Mouse (Mus musculus) urinary bladder, postnatal 0 days (tissue): ENCODE data around the gene Map7d1. TPM values are rescaled to one million over a fixed set of nuclear protein-coding genes. Genes with fewer than 3 reads are reported as not detected.

ENCODE experiments used
- polyA plus RNA-seq: library from polyadenylated mRNA; unstranded; fragments of >200 nt; fragmentation: Nextera tagmentation; extraction: Ambion mirVana; gene quantifications from 2 replicates; pipeline ENCODE4 v1.2.1, GENCODE M21; 2015

The Map7d1 gene
- polyA plus RNA-seq, result 26.5 and 29.6 TPM in 2 replicates

DNA sequence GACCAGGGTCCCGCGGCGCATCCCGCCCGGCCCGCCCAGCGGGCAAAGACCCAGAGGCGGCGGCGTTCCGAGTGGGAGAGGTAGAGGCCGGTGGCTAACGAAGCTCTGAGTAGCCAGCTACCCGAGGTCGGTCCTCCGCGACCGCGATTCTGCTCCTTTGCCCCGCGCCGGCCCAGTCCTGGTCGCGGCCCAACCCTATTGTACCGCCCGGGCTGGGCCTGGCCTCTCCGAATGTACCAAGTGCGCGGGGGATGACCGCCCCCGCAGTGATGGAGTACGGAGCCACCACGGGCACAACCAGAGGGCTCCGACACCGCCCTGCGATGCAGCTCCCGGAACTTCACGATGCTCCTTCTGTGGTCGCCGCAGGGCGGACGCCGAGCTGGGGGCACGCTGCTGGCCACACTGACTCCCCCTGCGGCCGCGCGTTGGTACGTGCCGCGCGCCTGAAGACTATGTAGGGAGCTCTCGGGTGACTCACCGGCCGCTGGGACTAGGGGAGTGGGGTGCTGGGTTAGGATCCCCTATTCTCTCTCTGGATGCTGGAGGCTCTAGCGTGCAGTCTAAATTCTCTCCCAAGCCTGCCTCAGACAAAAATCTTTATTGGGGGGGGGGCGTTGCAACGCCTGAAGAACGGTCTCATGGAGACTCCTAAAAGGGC, at the start of gene Map7d1:
Map7d1 (minus strand) TSS at position 213 of the 661 bp plus-strand sequence.

DNA sequence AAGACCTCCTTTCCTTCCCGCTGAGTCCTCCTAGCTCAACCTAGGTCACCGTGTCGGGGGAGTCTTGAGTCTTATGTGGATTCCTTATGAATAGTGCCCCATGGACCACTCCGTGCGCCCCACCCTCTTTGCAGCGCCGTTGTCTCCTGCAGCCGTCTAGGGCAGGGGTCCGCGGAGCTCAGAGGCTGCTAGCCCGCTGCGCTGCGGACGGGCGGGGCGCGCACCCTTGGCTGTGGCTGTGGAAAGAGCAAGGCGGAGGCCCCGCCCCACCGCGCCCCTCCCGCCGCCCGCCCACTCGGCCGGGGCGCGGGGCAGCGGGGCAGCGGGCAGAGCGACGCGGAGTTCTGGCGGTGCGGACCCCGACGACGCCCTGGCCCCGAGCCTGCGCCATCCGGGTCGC, 30.3 kb upstream of the Map7d1 start, which contains the start of gene Col8a2:
Col8a2 (plus strand) TSS at position 302 of the 400 bp plus-strand sequence.

DNA sequence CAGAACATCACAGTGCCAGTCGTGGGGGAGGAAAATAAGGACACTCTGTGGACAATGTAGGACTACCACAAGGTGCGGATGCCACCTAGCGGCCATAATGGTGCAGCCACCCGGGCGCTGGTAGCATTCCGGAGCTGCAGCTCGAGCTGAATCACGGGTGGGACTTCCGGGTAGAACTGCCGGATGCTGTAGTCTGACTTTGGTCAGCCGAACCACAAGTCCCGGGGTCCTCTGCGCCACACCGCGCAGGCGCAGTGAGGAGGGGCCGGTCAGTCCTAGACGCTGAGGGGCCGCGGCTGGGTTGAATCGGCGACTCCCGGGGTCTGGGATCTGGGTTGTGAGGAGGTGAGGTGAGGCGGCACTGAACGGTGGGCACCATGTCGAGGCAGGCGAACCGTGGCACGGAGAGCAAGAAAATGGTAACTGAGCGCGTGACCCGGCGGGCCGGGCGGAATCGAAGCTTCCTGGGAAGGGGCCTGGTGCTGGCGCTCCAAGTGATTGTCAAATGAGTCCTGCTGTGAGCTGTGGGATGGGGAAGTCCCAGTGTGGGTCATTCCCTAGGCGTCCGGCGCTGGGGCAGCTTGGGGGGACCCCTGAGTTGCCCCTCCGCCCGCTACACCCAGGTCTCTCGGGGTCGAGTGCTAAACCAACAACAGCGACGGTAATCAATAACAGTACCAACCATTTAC, 6.1 kb upstream of the Map7d1 start, which contains the start of gene Trappc3:
Trappc3 (plus strand) TSS at position 207 of the 689 bp plus-strand sequence.

DNA sequence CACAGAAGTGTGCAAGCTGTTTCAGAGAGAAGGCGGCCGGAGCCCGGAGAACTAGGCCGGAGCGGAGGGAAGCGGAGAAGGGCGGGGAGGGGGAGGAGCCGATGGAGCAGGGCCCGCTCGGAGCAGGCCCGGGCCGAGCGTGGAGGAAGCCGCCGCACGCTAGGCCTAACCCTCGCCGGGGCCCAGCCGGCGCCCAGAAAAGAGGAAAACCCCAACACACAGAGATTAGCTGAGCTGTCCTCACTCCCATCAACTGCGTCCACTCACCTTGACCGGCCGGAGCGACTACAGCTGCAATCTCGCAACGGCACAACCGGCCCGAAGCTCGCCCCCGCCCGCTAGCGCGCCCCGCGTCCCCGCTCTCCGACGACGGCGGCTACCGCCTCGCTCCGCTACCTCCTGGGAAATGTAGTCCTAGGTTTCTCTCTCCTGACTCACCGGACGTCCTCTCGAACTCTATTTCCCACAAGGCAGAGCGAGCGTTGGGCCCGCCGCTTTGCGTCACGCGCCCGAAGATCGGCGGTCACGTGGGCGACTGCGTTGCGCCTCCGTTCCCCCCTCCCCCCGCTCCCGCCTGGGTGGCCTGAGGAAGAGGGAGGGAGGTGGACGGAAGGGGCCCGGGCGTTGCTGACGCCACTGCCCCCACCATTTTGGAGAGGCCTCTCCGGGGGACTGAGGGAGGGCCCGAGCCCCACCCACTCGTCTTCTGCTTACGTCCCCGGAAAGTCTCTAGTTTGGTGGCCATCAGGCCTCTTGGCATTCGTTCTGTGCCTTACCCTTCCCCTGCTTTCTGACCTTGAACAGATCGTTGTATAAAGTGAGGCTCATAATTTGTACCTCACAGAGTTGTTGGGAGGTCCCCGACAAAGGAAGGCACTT, 53.6 kb downstream of the Map7d1 start, which contains the start of gene Thrap3:
Thrap3 (minus strand) TSS at position 458 of the 879 bp plus-strand sequence.

Other genes starting within 250 kb of the Map7d1 start
- 0.43 and 3.8 TPM in 2 replicates for gene Csf3r, start 231.8 kb downstream of the Map7d1 start, polyA plus RNA-seq
- gene Mrps15, start 209.4 kb downstream of the Map7d1 start, polyA plus RNA-seq, result 83.3 and 95.8 TPM in 2 replicates
- 5.0 and 6.0 TPM in 2 replicates for gene Oscp1, start 197.8 kb downstream of the Map7d1 start, polyA plus RNA-seq
- gene Lsm10, start 159.7 kb downstream of the Map7d1 start, polyA plus RNA-seq, result 47.5 and 48.7 TPM in 2 replicates
- gene Stk40, start 152.4 kb downstream of the Map7d1 start, polyA plus RNA-seq, result 33.5 and 41.6 TPM in 2 replicates
- 58.3 and 65.5 TPM in 2 replicates for gene Eva1b, start 108.6 kb downstream of the Map7d1 start, polyA plus RNA-seq
- gene Sh3d21, start 92.9 kb downstream of the Map7d1 start, polyA plus RNA-seq, result 8.4 and 12.0 TPM in 2 replicates
- gene Thrap3, start 53.6 kb downstream of the Map7d1 start, polyA plus RNA-seq, result 91.8 and 105 TPM in 2 replicates
- gene Trappc3, start 6.0 kb upstream of the Map7d1 start, polyA plus RNA-seq, result 79.0 and 81.2 TPM in 2 replicates
- gene Col8a2, start 30.4 kb upstream of the Map7d1 start, polyA plus RNA-seq, result 13.7 and 23.0 TPM in 2 replicates
- gene Adprhl2, start 65.4 kb upstream of the Map7d1 start, polyA plus RNA-seq, result 40.0 and 41.0 TPM in 2 replicates
- gene Tekt2, start 69.3 kb upstream of the Map7d1 start, polyA plus RNA-seq, result 10.3 and 11.3 TPM in 2 replicates
- 10.2 and 12.0 TPM in 2 replicates for gene Ago3, start 173.2 kb upstream of the Map7d1 start, polyA plus RNA-seq
- 1.8 and 2.5 TPM in 2 replicates for gene Ago1, start 212.2 kb upstream of the Map7d1 start, polyA plus RNA-seq